Mouse (Mus musculus) kidney, adult 11 months (tissue): ENCODE data around the gene Usp50.

ENCODE experiments used
- DNase-seq: peaks from one replicate; pipeline ENCODE4 v3.0.0; 2022

Gene Usp50

DNA sequence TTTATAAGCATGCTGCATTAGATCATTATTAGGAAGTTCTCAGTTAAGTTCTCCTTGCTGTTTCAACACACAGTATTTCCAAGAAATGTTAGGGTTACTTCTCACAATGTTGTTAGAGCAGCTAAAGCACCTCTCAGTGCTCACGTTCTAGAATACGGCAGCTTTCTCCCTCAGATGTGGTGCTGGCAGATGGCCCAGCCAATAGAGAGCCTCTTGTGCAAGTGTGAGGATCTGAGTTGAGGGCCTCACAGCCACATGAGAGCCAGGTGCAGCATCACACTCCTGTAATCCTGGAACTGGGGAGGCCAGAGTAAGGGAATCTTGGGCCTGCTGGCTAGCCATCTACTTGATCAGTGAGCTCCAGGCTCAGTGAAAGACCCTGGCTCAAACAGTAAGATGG, 43.0 kb downstream of the Usp50 start:
- DNase-seq = no peak

DNA sequence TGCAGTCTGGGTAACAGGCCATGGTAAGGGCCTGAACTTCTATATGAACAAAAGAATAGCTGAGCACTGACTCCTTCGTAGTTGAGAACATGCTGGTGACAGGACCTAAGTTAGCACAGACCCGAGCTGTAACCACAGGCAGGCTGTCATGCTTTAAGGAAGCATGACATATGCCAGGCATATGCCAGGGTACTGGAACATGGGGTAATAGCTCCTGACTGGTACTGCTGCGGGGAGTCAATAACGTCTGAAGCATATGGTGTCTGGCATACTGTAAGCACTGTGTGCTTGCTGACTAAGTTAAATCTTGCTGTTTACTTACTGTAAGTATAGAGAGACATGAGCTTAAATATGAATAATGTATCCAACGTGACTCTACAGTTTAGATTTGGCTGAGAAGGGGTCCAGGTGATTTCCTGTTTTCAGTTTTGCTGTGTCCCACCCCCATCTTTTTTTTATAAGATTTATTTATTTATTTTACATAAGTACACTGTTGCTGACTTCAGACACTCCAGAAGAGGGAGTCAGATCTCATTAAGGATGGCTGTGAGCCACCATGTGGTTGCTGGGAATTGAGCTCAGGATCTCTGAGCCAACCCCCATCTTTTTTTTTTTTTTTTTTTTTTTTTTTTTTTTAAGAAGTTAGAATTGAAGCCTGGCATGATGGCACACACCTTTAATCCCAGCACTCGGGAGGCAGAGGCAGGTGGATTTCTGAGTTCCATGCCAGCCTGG, 47.8 kb downstream of the Usp50 start:
- DNase-seq = no peak

DNA sequence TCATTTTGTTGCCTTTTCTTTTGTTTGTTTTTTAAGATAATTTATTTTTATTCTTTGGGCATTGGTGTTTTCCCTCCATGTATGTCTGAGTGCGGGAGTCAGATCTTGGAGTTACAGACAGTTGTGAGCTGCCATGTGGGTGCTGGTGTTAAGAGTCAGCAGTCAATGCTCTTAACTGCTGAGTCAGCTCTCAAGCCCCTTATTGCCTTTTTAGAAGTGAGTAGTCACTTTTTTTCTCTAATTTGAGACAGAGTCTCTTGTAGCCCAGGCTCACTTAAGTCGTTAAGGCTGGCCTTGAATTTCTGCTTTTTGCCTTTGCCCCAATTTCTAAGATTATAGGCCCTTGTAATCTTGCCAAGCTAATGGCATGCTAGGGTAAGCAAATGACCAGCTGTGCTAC, 52.8 kb downstream of the Usp50 start:
- DNase-seq = no peak

DNA sequence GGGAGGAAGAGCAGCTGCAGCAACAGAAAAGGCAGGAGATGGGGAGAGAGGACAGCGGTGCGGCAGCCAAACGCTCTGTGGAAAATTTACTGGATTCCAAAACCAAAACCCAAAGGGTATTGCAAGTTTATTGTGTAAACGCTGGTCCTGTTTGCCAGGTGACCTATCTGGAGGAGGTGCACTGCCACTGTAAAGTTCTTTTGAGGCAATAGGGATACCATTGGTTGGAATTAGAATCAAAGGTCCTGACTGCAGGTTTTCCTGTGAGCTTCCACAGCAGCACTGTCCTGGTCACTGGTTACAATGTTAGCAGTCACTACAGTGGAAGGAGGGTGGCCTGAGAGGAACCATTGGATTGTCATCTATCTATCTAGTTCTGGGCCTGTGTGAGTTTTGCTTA, 54.1 kb downstream of the Usp50 start:
- no peak for DNase-seq

DNA sequence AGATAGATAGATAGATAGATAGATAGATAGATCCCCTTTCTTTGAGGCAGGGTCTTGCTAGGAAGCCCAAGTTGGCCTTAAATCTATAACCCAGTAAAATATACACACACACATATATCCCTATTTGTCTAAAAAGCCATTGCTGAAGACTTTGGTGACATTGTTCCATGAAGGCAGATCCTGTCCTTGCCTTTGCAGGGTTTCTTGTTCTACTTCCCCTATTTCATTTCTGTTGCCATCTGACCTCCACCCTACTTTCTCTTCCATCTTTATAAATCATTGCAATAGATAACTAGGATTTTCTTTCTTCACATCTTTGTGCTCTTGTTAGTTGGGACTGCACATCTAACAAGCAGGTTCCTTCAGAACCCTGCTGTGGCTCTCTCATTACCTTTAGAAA, 70.3 kb downstream of the Usp50 start:
- no peak for DNase-seq

DNA sequence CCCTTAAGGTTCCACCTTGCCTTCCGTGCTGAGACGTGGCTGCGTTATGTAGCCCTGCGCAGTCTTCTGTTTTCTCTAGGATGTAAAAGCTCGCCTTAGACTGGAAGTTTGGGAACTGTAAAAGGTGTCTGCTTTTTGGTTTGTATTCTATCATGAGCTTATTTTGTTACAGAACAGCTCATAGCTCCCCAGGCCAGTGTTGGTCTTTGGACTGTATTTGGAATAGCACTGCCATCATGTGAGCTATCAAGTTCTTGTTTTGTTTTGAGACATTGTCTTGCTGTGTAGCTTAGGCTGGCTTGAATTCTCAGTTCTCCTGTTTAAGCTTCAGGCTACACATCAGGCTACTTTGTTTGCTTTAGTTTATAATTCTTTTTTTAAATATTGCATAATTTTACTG, 70.7 kb downstream of the Usp50 start:
- peak; percentile 34 for DNase-seq

DNA sequence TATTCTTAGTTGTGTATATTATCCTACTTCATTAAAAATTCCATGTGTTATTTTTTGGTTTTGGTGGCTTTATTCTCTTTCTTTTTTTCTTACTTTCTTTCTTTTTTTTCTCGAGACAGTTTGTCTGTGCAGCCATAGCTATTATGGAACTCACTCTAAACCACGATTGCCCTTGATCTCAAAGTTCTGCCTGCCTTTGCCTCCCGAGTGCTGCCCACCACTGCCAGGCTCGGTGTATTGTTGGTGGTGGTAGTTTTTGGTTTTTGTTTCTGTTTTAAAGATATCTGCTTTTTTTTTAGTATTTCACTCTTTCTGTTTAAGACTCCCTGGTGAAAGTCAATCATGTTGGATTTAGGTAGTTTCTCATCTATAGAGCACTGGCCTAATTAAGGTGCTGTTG, 74.9 kb downstream of the Usp50 start:
- no peak for DNase-seq

DNA sequence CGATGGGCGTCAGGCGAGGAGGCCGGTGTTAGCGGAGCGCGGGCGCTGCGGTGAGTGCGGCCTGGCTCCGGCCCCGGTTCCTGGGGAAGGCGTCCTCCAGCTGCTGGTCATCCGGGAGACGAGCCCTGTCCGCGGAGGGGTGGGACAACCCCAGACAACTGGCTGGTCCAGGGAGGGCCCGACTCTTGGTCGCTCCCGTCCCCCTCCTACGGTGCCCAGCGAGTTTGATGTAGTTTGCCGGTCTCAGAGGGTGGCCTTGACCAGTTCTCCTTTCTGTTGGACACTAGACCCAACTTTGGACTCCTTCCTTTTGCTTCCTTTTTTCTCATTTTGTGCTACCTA, 75.9 kb downstream of the Usp50 start:
- DNase-seq = no peak

DNA sequence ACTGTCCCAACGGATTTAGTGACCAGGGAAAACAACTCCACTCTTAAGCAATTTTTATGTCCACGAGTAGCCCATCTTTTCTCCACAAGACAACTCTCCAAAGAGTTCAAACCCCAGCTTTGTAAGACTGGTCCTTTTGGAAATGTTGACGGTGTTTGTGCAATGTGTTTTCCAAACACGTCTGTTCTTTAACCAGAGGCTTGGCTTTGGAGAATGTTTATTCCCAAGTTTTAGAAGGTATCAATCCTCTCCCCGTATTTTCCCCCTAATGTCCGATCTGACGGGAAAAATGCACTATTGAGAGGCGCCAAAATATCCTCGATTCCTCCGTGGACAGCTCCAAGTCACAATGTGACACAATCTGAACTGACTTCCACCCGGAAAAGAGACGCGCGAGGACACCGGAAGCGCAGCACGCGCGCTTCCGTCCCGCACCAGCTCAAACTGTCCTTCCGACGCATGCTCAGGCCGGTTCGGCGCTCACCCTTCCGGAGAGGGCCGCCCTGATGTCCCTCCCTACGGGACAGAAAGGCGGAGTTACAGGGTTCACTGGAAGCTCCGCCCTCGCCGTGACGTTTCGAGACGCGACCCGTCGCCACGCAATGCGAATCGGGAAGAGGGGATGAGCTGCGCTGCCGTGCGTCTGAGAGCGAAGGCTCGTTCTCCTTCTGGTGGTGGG, 76.4 kb downstream of the Usp50 start, which contains the start of gene Usp8:
TSS of gene Usp8 (plus strand) at position 570 of the 679 bp plus-strand sequence.
- peak; percentile 96 for DNase-seq

DNA sequence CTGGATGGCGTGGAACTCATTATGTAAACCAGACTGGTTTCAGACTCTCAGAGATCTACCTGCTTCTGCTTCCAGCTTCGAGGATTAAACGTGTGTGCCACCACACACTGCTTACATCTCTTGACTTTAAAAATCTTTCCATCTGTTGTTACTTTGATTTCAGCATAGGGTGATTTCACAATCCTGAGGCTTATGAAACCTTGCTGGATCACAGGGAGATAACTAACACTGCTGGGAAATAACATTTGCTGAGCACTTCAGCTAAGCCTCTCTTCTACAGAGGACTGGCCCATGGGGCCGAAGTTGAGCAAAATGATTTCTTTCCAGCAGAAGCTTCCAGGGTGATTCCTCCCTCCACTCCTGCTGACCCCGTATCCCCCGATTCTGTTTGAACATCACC, 88.0 kb downstream of the Usp50 start:
- DNase-seq = no peak

DNA sequence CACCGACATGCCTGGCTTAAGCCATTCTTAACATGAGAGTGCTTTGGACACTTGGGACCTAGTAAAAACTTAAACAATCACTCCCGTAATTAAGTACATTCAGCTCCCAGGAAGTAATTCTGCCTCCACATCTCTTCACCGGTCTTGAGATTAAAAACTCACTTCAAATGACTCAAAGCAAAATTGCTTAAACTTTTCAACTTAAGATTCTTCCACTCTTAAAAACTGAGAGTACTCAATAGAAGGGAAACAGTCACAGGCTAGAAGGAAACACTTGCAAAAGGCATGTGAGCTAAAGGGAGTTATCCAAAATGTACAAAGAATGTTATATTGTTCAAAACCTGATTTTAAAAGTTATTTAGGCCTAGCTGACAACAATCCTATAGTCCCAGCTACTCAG, 92.0 kb downstream of the Usp50 start:
- no peak for DNase-seq

DNA sequence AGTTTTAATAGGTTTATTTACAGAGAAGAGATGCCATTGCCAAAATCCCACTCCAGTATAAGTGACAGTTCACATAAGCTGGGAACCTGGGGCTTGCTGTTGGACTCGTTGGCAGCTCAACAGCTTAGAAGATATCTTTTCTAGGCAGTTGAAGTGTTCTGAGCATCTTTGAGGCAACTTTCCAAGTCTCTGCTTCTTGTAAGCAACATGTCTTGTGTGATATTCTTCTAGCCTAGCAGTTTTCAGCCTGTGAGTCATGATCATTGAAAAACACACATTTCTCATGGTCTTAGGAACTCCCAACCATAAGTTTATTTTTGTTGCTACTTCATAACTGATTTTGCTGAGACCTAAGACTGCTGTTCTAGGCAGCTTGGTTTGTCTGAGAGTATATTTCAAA, 100.3 kb downstream of the Usp50 start:
- no peak for DNase-seq

DNA sequence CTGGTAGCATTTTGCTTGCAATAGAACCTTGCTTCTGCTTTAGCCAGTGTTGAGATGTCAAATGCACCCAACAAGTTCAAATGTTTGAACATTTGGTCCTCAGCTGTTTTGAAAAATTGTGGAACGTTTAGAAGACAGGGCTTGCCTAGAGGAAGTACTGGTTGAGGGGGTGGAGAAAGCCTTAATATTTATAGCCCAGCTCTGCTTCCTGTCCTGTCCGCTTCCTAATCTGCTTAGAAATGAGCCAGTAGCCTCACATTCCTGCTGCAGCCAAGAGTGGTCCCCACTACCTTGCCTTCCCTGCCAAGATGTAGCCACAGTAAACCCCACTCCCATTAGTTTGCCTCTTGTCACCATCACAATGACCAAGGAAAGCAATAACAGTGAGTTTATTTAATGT, 100.9 kb downstream of the Usp50 start:
- no peak for DNase-seq

DNA sequence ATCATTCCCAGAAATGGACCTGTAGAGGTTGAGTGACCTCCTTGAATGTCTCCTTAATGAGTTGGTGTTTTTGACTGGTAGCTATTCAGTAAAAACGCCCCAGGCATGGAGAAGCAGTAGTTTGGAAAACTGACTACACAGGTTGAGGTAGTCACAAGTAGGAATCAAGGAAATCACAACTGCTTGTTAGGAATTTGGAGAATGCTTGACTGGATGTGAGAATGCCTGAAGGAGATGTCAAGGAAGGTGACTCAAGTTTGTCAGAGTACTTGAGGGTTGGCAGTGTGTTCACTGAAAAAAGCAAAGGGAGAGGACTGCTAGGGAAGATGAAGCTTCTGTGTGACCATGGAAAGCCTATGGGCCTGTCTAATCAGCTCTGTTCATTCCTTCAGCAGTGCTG, 105.9 kb downstream of the Usp50 start:
- DNase-seq = no peak

DNA sequence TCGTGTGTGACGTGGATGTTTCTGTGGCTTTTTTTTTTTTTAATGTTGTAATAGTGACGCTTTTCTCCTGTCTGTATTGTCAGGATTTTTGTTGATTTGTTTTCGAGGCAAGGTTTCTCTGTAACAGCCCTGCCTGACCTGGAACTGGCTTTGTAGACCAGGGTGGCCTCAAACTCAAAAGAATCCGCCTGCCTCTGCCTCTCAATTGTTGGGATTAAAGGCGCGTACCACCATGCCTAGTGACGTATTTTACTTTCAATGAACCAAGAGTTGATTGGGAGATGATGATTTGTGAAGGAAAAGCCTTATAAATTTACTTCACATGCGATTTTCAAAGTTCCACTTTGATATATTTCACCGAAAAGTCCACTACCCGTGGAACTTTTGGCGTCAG, 107.2 kb downstream of the Usp50 start, which contains the start of gene Gabpb1:
TSS of gene Gabpb1 (minus strand) at position 216 of the 394 bp plus-strand sequence.
- no peak for DNase-seq

DNA sequence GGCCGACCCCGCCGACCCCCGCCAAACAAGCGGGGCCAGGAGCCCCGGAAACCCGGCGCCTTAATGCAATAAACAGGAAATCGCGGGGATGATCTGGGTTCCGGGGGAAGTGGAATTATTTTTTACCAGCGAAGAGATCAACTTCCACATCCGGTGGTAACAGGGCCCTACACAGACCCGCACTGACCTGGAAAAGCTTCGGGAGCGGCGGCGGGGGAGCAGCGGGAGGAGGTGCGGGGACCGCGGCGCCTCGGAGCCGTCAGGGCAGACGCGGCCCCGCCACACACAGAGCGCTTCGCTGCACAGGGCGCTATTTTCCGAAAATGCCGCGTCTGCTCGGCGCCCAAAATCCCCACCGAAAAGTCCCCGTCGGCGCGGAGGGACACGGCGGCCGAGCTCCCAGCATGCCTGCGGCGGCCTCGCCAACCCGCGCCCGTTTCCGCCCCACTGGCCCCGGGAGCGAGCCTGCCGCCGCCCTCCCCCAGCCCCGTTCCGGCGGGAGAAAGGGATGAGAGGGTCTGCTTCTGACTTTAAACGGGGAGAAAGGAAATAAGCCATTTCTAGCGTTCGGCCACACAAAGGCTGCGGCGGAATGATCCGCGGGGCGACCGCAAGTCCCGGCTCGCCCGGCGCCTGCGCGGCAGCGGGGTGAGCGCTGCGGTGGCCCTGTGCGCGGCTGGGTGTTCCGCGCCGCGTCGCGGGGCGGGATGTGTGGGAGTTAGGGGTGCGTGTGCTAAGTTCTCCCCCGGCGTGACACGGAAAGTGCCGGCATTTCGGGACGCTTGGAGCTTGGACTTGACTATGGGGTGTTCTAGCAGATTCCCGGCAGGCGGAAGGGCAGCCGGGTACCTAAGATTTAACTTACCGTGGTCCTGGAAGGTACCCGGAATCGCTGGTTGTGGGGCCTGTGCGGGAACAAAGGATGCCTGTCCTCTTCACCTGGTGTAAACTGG, 107.8 kb downstream of the Usp50 start:
- peak; percentile 87 for DNase-seq

DNA sequence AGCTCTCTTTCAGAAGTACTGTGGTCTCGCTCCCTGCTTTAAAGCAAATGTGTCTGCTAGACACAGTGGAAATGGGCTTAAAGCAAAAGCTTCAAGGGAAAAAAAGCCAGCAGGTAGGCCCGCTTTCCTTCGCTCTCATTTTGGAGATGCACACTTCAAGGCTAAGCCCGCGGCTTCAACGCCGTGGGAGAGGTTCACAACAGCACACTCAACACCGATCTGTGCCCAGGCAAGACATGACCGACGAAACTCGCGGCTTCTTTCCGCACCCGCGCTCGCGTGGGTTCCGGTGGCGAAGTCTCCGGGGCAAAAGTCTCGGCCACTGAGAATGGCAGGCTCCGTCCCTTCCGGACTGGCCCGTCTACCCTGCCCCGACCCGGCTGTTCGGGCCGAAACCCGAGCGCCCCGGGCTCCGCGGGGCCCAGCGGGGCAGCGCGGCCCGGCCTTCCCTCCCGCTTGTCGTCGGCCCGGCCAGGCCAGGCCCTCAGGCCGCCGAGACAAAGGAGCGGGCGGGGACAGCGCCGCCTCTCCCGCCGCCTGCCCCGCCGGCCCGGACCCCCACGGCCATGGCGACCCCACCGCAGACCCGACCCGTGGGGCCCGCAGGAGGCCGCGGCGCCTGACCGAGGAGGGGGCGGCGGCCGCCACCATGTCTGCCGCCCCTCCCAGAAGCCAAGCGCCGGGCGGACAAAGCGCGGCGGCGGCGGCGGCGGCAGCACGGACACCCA, 108.7 kb downstream of the Usp50 start:
- peak; percentile 33 for DNase-seq

DNA sequence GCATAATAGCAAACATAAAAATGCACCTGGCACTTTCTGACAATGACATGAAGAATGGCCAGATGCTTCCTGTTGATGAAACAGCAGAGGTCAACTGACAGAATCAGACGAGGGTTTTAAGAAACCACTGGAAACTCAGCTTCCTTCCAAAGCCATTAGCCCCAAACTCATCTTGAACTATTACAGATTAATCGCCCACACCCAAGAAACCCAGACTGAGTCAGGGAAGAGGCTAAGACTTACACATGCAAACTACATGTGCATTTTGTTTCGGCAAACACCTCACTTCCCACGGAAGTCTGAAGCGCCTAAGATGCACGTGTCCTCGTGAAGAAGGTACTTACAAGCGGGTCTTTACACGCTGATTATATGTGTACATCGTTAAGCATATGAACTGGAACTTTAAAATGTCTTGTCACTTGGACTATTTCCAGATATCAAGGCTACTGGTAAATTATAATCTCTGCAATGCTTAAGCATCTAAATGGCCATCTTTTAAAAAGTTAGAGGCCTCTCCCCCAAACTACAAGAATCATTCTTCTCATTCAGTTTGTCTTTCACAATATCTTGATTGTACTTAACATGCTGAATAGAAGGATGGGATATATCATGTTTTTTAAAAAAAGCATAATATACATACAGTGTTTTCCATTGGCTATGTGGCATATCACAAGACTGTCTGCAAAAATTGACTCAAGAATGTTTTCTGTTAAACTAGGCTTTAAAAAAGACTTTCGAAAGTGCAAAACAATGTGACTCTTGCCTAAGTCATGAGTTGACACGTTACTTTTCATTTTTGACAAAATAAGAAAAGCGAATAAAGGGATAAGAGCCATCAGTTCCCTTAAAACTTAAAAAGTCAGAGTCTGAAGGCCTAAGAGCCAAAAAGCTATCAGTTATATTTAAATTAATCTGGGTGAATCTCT, 109.7 kb downstream of the Usp50 start:
- no peak for DNase-seq

DNA sequence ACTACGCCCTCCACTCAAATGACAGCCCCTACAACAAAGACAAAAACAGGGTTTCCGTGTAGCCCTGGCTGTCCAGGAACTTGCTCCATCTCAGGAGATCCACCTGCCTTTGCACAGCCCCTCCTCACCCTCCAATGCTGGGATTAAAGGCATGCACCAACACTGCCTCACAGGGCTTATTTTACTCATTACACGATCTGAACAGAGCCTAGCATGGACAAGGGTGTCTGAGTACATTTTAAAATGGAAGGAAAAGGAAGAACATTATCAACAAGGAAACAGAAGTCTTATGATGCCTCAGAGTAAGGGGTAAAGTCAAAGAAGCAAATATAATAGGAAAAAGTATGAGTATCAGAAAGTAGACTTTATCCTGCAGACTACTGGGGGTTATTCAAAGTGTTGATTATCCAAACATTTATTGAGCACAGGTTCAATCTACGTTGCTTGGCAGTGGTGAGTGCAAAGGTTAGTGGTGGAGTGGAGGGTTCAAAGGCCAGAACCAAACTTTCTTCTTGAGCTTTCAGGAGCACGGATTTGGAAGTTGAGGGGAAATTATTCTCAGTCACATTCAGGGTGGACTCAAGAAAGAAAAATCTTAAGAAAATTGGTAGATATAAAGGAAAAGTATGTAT, 114.5 kb downstream of the Usp50 start:
- peak; percentile 53 for DNase-seq

DNA sequence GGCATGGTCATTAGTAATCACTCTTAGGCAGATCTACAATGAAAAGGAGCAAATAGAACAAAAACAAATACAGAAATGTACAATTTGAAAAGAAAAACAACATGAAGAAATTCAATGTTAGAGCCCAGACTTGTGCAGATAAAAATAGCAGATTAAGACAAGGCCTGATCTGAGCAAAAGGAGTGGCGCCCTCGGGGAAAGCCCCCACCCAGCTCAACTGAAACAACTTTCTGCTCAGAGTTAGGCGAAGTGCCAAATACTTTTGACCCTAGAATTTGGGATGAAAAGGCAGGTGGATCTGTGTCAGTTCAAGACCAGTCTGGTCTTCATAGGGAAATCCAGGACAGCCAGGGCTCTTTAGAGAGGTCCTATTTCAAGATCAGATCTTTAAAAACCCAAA, 117.3 kb downstream of the Usp50 start:
- DNase-seq = no peak

DNA sequence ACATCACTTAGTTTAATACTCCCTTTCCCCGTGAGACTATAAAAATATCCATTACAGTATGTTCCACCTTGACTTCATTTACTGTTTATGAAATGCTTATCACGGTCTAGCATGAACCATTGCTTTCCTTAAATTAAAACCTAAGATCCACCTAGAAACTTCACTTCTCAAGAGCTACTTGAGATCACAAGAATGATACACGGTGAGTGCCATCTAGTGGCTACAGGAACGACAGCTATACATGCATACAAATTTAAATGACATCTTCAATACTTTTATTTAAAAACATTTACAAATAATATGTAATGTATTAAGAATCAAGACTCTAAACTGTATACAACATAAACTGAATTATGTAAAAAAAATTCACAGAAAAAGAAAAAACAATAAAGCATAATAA, 119.8 kb downstream of the Usp50 start:
- no peak for DNase-seq
